Mouse (Mus musculus) bone marrow macrophage, adult 2 months (primary cell): Measurements from ENCODE around the gene Tmbim1.

ENCODE experiments used
- CTCF ChIP-seq: IDR thresholded peaks from 2 replicates; pipeline ENCODE4 v1.5.1; 2012; ENCODE audit warnings: low read depth, mild to moderate bottlenecking, low read length, moderate library complexity
- POLR2A ChIP-seq: IDR thresholded peaks from 2 replicates; pipeline ENCODE4 v1.6.1; 2012; ENCODE audit warnings: mild to moderate bottlenecking, low read depth, low read length, borderline replicate concordance

DNA sequence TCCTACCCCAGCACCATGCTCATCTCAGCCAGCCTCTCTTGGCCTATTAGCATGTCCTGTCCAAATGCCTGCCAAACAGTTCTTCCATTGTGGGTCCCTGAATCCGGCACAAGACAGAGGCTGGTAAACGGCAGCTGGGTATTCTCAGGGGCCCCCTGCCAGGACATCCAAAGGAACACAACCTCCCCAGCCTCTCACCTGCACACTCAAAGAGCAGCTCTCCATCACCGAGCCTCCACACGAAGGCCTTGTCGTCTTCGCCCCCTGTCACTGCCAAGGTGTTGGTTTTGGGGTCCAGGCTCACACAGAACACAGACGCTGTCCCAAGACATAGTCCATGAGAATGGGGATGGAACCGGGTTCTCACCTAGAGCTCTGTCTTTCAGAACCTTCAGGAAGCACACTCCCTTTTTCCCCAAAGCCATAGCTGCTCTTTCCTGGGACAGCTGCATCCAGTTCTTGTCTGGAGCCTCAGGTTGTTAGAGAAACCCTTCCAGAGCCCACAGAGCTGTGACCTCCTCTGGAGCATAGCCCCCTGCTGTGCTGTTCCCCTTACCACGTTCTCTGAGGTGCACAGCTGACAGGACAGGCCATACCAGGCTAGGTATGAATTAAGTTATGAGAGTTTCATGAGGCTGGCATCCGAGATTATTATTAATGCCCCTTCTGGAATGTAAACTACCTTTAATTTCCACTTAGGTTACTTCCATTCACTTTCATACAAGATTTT lies 22.4 kb downstream of the Tmbim1 start:
- TF ChIP-seq CTCF (no peak), POLR2A (no peak)
